Mouse (Mus musculus): Measurements from ENCODE around the gene Cnn2. TPM values are rescaled to one million over a fixed set of nuclear protein-coding genes. Genes with fewer than 3 reads are reported as not detected.

Gene Cnn2
- total RNA-seq, 2 experiments from 2014 or later, result 175 to 299 TPM

GRCm38 (mm10) chr10:79989272-79989786 lies 945 bp downstream of the Cnn2 start:
- no peak for ATAC-seq (ENCODE audit: poor library complexity, severe bottlenecking)

- no peak for ATAC-seq (ENCODE audit: poor library complexity, severe bottlenecking)
Observed at GRCm38 (mm10) chr10:79989870-79990269, 1.5 kb downstream of the Cnn2 start.

- no peak for ATAC-seq (ENCODE audit: poor library complexity, severe bottlenecking)
Observed at GRCm38 (mm10) chr10:79991099-79991498, 2.7 kb downstream of the Cnn2 start.

GRCm38 (mm10) chr10:79991548-79991947 lies 3.2 kb downstream of the Cnn2 start:
- no peak for ATAC-seq (ENCODE audit: poor library complexity, severe bottlenecking)

- ATAC-seq (ENCODE audit: poor library complexity, severe bottlenecking), result peak; percentile 48
Observed at GRCm38 (mm10) chr10:79994397-79995115, 6.2 kb downstream of the Cnn2 start.

- no peak for ATAC-seq (ENCODE audit: poor library complexity, severe bottlenecking)
Observed at GRCm38 (mm10) chr10:79995636-79996035, 7.3 kb downstream of the Cnn2 start.

- ATAC-seq (ENCODE audit: poor library complexity, severe bottlenecking), result peak; percentile 87
Observed at GRCm38 (mm10) chr10:79996272-79997033, 8.1 kb downstream of the Cnn2 start, which contains the start of gene Abca7. Gene Abca7, plus strand, starts transcription at chr10:79996494.

- ATAC-seq (ENCODE audit: poor library complexity, severe bottlenecking), result peak; percentile 41
Observed at GRCm38 (mm10) chr10:79997034-79997760, 8.8 kb downstream of the Cnn2 start.

- ATAC-seq (ENCODE audit: poor library complexity, severe bottlenecking), result no peak
Observed at GRCm38 (mm10) chr10:79997819-79998218, 9.4 kb downstream of the Cnn2 start.

GRCm38 (mm10) chr10:80001945-80002344 lies 13.6 kb downstream of the Cnn2 start:
- ATAC-seq (ENCODE audit: poor library complexity, severe bottlenecking), result no peak

GRCm38 (mm10) chr10:80002829-80003228 lies 14.4 kb downstream of the Cnn2 start:
- ATAC-seq (ENCODE audit: poor library complexity, severe bottlenecking), result no peak

GRCm38 (mm10) chr10:80003374-80004232 lies 15.2 kb downstream of the Cnn2 start:
- no peak for ATAC-seq (ENCODE audit: poor library complexity, severe bottlenecking)

GRCm38 (mm10) chr10:80004233-80004705 lies 15.9 kb downstream of the Cnn2 start:
- no peak for ATAC-seq (ENCODE audit: poor library complexity, severe bottlenecking)

- no peak for ATAC-seq (ENCODE audit: poor library complexity, severe bottlenecking)
Observed at GRCm38 (mm10) chr10:80011740-80012139, 23.4 kb downstream of the Cnn2 start.

GRCm38 (mm10) chr10:80013609-80014008 lies 25.2 kb downstream of the Cnn2 start:
- ATAC-seq (ENCODE audit: poor library complexity, severe bottlenecking), result no peak

GRCm38 (mm10) chr10:80014484-80015290 lies 26.3 kb downstream of the Cnn2 start:
- no peak for ATAC-seq (ENCODE audit: poor library complexity, severe bottlenecking)

- no peak for ATAC-seq (ENCODE audit: poor library complexity, severe bottlenecking)
Observed at GRCm38 (mm10) chr10:80015583-80015982, 27.2 kb downstream of the Cnn2 start.

GRCm38 (mm10) chr10:80016511-80016910 lies 28.1 kb downstream of the Cnn2 start, which contains the start of gene Arhgap45:
Gene Arhgap45, plus strand, starts transcription at chr10:80016653.
- peak; percentile 76 for ATAC-seq (ENCODE audit: poor library complexity, severe bottlenecking)

- ATAC-seq (ENCODE audit: poor library complexity, severe bottlenecking), result peak; percentile 39
Observed at GRCm38 (mm10) chr10:80016931-80017330, 28.5 kb downstream of the Cnn2 start.

Data from megakaryocyte, adult 5-6 weeks (primary cell).